Mouse (Mus musculus): ENCODE results near the gene Mrgprb4. TPM values are rescaled to one million over a fixed set of nuclear protein-coding genes. Genes with fewer than 3 reads are reported as not detected.

The Mrgprb4 gene
- not detected for total RNA-seq (2021)
- long read RNA-seq, experiment 1, result 0 reads
- long read RNA-seq, experiment 2, result 0 reads

GRCm38 (mm10) chr7:48199188-48199587, at the start of gene Mrgprb4:
TSS of gene Mrgprb4 (minus strand) at chr7:48199288.
- no peak for DNase-seq (ENCODE audit: low spot score in 2 of 2)

- DNase-seq (ENCODE audit: low spot score in 2 of 2), result no peak
Observed at GRCm38 (mm10) chr7:48226114-48226513, 27.0 kb upstream of the Mrgprb4 start.

GRCm38 (mm10) chr7:48225065-48225464, 26.0 kb upstream of the Mrgprb4 start:
- no peak for DNase-seq (ENCODE audit: low spot score in 2 of 2)

GRCm38 (mm10) chr7:48168919-48169318, 30.2 kb downstream of the Mrgprb4 start, which contains the start of gene Mrgprb5:
TSS of gene Mrgprb5 (minus strand) at chr7:48169019.
- DNase-seq (ENCODE audit: low spot score in 2 of 2), result no peak

GRCm38 (mm10) chr7:48167471-48167870, 31.6 kb downstream of the Mrgprb4 start:
- DNase-seq (ENCODE audit: low spot score in 2 of 2), result no peak

Other genes starting within 250 kb of the Mrgprb4 start
- gene Mrgpra4, start 217.2 kb downstream of the Mrgprb4 start, total RNA-seq (2021), result not detected
- not detected for gene Mrgprx1, start 171.7 kb downstream of the Mrgprb4 start, total RNA-seq (2021)
- not detected for gene Mrgprb5, start 30.3 kb downstream of the Mrgprb4 start, total RNA-seq (2021)
- gene Mrgprb8, start 189.2 kb upstream of the Mrgprb4 start, total RNA-seq (2021), result not detected